Mouse (Mus musculus) WW6 (cell line): ENCODE measurements around the gene Dlx6.

Experiments
- DNase-seq: peaks from one replicate; pipeline ENCODE4 v3.0.0-alpha.2; 2013; ENCODE audit warnings: low read depth, low spot score

Gene Dlx6

GRCm38 (mm10) chr6:6859950-6860410 lies 3.2 kb upstream of the Dlx6 start:
- no peak for DNase-seq

GRCm38 (mm10) chr6:6860411-6861085 lies 2.6 kb upstream of the Dlx6 start:
- no peak for DNase-seq

DNA sequence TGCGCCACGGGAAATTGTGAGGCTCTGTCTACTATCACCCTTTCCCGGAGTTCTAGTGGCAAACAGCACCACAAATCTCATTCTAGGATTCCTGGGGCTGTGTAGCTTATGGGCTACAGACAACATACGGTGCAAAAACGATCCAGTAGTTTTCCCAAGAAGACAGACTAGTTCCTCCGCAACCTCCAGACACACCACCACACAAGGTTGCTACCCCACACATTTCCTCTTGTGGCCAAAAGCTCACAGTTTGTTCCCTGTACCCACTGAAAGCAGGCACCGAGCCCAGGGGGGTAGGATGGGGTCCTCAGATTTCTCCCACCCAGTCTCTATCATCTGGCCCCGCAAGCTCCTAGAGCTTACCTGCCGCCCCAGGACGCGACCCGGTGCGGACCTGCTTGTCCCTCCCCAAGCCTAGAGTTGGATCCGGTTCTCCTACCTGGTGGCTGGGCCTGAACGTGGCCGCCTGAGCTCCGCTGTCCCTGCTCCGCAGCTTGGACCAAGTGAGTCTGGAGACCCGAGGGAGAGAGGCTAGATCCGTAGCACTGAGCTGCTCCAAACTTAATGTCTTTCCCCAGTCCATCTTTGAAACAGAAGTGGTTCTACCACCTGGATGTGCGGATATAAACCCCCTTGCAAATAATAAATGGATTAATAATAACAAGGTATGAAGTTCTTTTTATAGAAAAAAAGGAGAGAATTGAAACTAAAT lies 1.9 kb upstream of the Dlx6 start:
- DNase-seq, result no peak

- no peak for DNase-seq
These were observed 1.2 kb upstream of the Dlx6 start for GRCm38 (mm10) chr6:6861798-6862428.

DNA sequence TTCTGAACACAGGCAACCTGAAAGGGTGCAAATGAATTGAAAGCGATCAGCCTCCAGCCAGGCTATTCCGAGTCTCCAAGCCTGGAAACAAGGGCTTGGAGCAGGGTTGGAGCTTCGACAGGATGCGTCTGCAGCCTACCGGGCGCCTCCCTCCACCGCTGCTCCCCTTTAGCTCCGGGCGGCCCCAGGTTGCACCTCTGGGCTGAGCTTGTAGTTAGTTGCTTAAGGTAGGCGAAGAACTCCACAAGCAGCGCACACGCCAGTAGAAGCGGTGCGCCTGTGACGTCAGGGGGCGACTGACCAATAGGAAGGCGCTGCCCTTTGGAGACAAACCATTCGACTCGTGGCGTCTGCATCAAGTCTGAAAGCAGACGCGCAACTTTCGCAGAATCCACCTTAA lies 523 bp upstream of the Dlx6 start:
- no peak for DNase-seq

DNA sequence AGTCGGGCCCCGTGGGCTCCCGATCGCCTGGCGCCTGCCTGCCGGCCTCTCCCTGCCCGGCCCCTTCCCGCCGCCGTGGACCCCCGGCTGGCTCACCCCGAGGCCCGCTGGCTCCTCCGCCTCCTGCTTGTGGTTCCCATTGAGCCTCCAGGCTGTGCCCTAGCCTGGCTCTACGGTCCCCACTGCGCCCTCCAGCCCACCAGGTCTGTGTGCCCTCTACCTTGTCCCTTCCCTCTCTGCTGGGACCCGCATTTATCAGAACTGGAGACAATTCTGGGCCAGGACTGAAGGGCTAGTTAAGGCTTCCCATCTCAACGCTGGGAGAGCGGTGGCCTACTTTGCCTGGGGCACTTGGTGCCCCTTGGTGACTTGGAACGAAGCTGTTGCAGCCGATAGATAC lies 821 bp downstream of the Dlx6 start:
- no peak for DNase-seq

- DNase-seq, result no peak
These were observed 1.6 kb downstream of the Dlx6 start for GRCm38 (mm10) chr6:6864441-6865440.

GRCm38 (mm10) chr6:6867031-6867430 lies 3.9 kb downstream of the Dlx6 start:
- DNase-seq, result no peak

DNA sequence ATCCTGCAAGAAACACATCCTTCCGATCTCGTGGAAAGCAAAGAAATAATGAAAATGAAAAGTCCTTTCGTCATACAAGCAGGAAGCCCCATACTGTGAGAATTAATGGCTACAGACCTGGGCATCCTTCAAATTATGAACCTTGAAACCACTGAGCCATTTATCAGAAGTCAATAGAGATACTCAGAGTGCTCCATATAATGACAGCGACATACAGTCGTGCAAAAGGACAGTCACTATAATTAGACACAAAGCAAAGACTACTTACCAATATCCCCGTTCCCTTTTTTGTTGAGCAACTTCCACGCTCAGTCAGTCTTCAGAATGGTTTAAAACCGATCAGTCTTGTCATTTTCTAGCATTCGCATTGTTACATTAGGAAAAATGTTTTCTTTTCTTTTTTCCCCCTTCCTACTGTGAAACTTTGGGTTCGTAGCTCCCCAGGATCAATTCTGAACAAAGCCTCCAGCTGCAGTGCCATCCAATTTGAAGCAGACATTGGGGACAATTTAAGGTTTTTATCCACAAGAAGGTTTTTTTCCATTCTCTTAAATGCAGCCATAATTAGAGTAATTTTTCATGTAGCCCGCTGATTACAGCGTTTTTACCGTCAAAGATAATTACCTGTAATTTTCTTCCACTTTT lies 6.0 kb downstream of the Dlx6 start:
- no peak for DNase-seq

- DNase-seq, result no peak
These were observed 7.0 kb downstream of the Dlx6 start for GRCm38 (mm10) chr6:6869961-6870800.

DNA sequence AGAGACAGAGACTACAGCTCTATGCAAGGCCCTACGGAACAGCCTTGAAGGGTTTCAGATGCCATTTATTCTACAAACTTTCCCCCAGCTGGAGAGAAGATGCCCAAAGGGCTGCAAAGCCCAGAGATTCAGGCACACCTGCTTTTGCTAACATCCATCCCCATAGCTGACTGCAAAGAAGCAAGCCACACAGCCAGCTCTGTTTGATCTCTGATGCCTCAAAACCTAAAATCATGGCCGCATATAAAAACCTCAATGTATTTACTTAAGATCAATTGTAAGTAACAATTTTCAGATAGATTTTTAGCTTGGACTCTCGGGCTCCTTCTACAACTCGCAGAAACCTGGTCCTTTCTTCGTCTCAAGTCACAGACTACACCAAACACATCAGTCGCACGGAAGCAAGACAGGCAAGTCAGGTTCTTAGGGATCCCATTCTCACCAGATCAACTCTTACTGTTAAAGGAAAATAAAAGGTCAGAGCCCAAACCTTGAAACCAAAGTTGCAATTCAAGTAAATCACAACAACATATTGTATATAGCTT lies 7.8 kb downstream of the Dlx6 start:
- DNase-seq, result no peak

DNA sequence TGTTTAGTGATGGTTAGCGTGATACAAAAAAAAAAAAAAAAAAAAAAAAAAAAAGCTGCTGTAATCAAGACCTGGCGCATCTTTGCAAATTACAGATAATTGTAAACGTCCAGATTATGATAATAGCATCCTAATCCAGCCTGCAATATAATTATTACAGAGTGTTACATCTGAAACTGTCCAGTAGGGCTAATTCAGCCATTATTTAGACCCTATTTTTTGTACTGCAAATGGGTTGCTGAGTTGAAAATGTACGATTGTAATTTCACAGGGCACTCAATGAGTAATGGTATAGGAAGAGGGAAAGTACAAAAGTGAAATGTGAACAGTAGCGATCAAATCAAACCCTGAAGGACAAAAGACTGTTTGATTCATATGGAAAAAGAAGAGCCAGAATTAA lies 8.6 kb downstream of the Dlx6 start:
- DNase-seq, result no peak

DNA sequence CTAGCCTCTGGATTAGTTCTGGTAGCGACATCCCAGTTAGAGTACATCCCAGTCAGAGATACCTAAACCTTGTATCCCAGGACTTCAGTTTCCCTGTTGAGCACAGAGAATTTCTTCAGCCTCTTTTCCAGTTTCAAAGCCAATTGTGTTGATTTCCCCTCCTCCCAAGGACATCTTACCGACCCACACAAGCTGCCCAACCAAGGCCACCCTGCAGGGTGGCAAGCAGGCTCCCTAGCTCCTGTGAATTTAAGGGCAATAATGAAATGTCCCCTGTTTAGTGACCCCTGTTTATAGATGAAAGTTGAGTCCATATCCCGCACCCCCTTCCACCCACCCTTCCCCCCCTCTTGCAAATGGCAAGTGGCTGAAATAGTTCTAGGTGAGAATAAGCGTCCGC lies 9.7 kb downstream of the Dlx6 start:
- no peak for DNase-seq

GRCm38 (mm10) chr6:6873476-6874072 lies 10.4 kb downstream of the Dlx6 start:
- DNase-seq, result no peak

DNA sequence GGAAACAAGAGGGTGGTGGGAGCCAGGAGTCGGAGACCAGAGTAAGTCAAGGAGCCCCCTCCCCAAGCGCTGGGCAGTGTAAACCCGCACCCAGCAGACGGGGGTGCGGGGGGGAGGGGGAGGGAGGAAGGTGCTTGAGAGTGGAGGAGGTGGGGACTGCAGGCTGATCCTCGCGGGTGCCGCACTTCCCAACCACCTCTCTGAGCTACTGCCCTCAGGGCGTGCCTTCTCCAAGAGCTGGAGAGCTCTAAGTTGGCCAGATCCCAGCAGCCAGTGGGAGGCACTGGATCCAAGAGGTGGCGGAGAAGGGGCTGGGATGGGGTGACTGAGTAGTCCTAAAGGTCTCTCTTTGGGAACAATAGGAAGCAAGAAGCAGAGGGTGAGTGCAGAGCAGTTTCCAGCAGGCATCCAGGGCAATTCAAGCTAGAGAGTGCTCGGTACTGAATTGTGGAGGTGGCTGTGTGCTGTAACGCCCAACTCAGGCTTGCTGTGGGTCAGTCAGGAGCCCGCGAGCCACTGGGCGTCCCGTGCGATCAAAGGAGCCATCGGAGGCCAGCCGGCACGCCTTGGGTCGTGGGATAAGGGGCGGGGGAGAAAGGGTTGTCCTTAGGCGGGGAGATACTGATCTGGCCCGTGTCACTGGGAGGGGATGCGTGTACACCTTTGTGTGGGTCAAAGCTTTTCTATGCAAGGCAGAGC lies 11.1 kb downstream of the Dlx6 start:
- DNase-seq, result no peak

- DNase-seq, result no peak
These were observed 12.0 kb downstream of the Dlx6 start for GRCm38 (mm10) chr6:6875136-6875535.

GRCm38 (mm10) chr6:6875676-6876075 lies 12.5 kb downstream of the Dlx6 start:
- no peak for DNase-seq

GRCm38 (mm10) chr6:6876231-6876630 lies 13.1 kb downstream of the Dlx6 start:
- no peak for DNase-seq

- DNase-seq, result no peak
These were observed 13.6 kb downstream of the Dlx6 start for GRCm38 (mm10) chr6:6876731-6877130.
